Mouse (Mus musculus): ENCODE data around the gene Upk2.

The Upk2 gene

DNA sequence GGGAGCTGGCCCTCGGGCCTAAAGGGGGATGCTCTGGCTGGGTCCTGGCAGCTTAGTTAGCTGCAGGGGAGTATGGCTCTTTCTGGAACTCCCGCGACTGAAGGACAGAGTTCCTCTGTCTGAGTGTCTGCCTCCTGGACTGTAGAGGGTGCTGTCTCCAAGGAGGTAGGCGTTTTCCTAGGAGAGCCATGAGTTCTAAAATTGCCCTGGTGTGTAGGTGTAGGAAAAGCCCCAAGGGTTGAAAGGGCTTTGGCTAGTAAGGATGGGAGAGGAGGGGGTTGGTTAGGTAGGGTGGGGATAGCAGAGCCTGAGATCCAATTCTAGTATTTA lies at the start of gene Upk2:
Gene Upk2 (minus strand): TSS at position 86 of the 330 bp plus-strand sequence.
- no peak for DNase-seq (ENCODE audit: low spot score)

DNA sequence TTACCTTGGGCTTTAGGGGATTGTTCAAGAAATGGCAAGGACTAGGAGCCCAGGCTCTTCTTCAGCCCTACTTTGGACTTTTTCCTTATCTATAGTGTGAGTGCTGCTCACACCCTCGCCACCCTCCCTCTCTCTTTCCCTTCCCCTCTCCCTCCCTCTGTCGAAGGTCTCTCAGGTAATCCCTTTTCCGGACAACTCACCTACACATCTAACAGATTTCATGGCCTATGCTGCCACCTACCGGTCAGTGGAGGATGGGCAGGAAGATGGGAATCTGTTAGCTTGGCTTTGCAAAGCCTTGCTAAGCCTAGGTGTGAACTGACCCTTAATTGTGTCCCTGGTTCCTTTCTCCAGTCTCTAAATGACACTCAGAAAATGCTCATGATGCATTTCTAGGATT lies 47.2 kb upstream of the Upk2 start:
- peak; percentile 89 for DNase-seq (ENCODE audit: low spot score)

DNA sequence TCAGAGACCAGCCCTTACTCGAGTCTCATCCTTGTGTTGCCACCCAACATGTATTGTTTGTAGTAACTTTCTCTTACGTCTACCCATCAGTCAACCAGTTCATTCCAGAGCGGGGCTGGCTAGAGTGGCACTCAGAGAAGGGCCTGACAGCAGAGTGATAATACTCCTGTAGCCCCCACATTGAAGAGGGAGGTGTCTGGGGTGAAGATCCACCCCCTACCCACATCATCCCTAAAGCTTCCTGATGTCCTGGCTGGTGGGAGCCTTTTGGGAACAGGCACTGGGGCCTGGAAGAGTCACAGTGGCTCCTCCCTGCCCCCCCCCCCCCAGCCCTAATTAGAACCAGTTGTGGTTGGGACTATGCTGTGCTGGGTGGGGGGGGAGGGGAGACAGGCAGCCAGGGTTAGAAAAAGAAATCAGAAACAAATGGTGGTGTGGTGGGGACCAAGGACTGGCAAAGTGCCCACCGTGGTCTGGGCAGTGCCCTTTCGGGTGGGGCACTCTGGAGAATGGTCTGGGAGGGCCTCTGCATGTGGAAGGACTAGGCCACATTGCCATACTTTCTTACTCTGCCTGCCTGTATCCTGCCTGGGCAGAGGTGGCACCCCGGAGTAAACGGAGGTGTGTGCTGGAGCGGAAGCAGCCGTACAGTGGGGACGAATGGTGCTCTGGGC lies 46.6 kb upstream of the Upk2 start:
- no peak for DNase-seq (ENCODE audit: low spot score)

GRCm38 (mm10) chr9:44500638-44501175 lies 45.9 kb upstream of the Upk2 start:
- no peak for DNase-seq (ENCODE audit: low spot score)

DNA sequence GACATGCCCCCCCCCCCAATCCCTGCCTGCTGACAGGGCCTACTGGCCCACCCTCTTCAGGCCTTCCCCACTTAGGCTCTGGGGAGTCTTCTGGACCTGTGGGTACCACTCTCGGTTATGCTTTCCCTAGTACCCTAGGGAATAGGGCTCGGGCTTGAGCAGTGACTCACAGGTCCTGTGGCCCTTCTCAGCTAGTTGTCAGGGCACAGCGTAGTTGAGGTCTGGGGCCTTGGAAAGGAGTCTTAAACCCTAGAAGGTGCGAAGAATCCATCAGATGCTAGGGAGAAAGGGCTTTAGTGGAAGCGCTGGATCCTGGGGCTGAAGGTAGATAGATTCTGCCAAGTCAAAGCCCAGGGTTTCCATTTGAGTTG lies 45.4 kb upstream of the Upk2 start:
- DNase-seq (ENCODE audit: low spot score) = no peak

DNA sequence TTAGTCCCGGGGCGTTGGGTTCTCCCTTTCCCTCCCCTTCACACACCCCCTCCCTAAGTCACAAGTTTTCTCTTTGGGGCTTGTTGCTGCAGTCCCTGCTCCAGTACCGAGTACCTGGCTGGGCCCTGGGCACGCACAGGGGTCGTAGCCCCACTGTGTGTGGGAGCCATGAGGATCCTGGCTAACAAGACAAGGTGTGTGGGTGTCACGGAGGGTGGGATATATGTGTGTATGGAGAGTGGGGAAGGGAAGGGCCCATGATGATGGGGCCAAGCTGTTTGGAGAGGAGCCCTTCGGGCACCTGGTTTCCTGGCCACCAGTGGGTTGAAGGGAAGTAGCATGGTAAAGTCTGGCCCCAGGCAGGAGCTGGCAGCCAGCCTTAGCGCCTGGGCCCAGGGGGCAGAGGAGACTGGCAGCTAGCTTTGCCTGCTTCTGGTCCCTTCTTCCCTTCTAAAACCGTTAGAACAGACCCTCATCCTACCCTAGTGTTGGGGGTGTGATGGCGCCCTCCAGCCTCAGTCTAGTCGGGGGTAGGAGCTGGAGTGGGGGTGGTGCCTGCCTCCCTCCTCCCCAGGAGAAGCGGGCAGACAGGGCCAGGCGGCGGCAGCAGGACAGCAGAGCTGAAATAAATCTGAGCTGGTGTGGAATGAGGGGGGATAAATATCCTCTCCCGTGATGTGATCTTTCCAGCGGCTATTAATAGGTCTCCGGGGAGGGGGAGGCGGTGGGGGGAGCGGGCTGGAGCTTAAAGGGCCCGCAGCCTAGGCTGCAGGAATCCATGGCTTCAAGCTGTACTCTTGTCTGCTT lies 44.8 kb upstream of the Upk2 start:
- no peak for DNase-seq (ENCODE audit: low spot score)

DNA sequence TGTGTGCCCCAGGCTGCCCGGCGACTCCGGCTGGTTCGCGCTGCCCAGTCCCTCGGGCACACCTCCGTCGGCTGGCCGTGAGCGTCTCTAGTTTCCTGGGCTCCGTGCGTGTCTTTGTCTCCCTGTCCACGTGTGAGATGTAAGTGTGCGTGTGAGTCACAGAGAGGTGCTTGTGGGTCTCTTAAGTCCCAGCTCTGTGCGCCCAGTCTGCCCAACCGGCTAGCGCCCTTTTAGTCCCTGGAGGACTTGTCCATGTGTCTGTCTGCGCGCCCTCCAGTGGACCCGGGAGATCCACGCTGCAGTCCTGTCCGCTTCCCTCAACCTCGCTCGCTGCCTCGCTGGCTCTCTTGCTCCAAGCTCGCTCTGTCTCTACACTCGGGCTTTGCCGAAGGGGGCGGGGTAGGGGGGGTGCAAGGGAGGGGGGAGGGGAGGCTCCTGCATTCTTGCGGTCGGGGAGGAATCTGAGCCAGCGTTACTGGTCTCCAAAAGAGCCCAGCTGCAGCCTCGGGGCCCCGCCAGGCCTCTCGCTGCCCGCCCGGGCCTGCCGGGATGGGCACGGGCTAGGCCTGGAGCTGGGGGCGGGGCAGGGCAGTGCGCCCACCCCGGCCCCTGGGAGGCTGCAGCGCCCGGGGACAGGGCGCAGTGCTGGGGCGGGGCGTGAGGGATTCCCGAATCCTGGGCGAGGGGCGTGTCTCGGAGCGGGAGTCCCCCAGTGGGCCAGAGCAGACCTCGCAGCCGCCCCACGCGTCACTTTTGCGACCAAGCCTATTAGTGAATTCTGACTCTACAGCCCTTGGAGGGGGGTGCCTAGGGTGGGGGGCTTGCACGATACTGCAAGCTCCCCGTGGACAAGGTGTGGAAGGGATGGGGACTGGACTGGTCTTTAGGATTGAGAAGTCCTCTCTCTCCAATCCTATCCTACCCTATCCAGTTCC lies 43.9 kb upstream of the Upk2 start:
- DNase-seq (ENCODE audit: low spot score) = peak; percentile 85

DNA sequence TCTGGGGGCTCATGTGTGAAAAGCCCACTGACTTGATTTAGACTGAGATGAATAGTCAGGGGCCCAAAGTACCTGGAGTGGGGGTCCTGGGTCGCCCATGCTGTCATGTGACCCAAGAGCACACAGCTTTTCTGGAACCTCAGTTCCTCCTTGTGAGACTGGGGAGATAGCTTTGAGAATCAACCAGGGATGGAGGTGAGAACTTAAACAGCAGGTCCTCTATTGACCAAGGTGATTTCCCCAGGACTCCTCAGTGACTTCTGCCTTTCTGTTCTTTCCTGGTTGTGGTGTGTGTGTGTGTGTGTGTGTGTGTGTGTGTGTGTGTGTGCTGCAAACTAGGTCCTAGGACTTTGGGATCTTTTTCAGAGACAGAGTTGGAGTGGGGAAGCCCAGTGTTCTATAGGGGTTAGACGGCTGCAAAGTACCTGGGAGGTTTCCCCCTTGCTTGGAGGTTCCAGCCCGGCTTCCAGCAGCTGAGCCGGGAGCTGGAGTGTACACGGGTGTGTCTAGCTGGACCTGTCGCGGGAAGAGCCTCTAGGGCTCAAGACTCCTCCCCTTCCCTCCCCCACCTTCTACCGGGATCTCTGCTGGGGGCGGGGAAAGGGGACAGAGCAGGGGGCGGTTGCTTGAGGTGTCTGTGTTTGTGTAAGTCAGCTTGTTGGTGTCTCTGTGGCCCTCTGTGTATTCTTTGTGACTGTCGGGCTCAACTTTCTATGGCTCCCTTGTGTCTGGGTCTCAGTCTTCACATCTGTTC lies 43.0 kb upstream of the Upk2 start:
- DNase-seq (ENCODE audit: low spot score) = peak; percentile 74

DNA sequence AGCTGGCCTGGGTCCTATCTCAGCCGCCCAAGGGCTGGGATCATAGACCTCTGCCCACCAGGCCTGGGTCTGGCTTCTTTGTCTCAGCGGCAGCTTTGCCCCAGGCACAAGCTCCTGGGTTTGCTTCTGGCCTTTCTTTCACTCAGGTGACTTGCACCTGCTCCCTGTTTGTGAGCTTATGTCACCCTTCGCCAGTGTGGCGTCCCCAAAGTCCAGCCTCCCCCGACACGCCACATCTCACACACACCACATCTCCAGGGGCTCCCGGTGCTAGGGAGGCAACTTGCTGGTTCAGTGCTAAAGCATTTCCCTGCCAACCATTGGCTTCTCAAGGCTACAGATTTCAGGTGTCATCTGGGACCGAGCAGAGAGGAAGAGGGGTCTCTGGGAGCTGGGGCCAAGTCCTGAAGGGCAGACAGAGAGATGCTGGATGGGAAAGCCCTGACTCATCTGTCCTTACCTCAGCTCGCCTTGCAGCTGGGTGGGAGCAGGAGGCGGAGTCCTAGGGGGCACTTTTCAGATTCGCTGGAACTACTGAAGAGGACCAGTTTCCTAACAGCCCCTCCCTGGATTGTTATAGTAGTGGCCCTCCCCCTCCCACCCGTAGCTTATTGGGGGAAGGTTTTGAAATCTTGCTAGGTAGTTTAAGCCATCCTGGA lies 42.2 kb upstream of the Upk2 start:
- no peak for DNase-seq (ENCODE audit: low spot score)

DNA sequence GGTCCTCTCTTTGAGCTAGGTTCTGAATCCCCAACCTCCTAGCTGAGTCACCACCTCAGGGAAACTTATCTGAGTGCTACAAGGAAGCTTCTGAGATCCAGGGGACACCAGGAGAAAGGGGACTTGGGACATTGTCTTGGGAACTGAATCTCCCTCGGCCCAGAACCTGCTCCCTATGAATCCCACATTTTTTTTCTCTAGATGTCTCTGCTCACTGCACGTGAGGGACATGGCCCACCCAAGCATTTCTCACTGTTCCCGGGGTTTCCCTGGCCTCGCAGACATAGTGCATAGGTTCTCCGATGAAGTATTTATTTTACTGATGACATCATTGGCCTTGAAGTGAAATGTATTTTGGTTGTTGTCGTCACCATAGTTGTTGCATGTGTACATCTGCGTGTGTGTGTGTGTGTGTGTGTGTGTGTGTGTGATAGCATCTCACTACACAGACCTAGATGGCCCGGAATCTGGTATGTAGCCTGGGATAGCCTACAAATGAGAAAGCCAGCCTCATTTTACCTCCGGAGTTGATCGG lies 41.1 kb upstream of the Upk2 start:
- DNase-seq (ENCODE audit: low spot score) = no peak

DNA sequence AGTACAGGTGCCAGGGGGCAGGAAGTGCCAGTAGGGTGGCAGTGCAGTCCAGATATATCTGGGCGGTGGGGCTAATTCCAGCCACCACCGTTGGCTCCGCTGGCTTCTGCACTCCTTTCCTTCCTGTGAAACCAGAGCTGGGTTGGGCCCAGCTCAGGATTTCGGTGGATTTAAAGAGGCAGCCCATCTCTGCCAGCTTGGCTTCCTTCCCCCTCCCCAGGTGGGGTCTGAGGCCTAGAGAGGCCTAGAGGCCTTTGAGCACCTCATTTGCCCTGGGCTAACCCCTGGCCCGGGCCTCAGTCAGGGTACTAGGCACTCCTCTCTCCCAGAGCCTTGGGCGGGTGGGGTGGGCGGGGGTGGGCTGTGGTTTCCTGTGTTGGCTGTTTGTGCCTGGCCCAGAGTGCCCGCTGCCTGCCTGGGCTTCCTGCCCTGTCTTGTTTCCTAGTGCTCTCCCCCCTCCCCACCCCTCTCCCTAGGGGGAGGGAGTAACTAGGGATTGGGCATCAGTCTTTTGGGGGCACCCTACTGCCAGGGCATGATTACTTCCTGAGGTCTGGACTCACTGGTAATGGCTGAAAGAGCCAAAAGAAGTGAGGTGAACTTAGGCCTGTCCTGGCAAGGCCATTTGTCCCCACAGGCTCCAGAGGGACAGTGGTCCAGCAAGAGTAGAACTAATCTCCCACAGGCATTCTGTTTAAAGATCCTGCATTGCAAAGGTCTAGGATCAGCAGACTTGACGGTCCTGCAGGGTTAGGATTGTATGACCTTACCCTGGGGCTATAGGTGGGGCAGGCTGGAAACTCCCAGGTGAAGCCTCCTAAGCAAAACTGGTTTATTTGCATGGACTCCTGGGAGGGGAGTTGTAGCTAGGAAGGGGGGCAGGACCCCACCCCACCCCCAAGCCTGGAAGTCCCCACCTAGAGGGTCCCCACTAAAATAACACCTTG lies 40.4 kb upstream of the Upk2 start:
- no peak for DNase-seq (ENCODE audit: low spot score)

GRCm38 (mm10) chr9:44494261-44494862 lies 39.6 kb upstream of the Upk2 start:
- DNase-seq (ENCODE audit: low spot score) = no peak

DNA sequence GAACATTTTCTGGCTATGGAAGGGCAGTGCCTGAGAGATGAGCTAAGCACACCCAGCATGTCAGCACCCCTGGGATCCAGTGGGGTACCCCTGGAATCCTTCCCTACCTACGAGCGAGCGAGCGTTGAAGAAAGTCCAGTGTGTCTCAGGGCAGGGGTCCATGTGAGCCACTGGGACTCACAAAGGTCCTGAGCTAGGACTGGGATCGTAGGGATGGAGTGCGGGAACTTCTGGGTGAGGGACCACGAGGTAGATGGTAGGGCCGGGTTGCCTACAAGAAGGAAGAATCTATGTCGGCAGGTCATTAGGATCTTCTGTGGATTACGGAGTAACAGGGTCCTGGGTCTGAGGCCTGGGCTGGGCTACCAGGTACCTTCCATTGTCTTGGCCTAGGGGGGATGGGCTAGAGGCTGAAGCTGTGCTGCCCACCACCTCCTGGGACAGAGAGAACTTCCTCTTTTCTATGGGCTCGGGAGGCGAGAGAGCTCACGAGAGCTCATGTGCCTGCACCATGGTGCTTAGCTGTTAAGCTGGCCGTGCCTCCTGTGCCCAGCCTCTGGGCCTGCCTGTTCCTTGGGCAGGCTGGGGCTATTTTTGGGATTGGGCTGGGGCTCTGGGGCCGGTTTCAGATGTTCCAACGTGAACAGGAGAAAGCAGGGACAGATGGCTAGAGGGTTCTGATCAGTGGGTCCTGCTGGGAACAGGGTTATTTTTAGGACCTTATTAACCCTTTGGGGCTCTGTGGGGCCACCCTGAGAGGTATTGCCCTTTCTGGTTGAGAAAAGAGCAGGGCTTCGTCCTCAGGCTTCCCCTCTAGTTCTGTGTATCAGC lies 38.1 kb upstream of the Upk2 start:
- DNase-seq (ENCODE audit: low spot score) = no peak

DNA sequence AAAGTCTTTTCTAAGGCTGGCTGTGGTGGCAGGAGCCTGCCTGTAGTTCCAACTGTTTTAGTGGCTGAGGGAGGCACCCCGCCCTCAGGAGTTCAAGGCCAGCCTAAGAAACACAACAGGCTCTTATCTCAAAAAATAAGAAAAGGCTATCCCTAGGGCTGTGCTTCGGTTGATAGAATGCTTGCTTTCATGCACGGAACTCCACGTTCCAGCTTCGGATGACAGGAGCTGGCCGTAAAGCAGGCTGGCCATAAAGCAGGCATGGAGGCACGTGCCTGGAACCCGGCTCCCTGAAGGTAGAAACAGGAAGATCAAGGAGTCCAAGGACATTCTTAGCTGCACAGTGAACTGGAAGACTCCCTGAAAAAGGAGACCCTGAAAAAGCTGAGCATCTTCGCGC lies 36.6 kb upstream of the Upk2 start:
- no peak for DNase-seq (ENCODE audit: low spot score)

DNA sequence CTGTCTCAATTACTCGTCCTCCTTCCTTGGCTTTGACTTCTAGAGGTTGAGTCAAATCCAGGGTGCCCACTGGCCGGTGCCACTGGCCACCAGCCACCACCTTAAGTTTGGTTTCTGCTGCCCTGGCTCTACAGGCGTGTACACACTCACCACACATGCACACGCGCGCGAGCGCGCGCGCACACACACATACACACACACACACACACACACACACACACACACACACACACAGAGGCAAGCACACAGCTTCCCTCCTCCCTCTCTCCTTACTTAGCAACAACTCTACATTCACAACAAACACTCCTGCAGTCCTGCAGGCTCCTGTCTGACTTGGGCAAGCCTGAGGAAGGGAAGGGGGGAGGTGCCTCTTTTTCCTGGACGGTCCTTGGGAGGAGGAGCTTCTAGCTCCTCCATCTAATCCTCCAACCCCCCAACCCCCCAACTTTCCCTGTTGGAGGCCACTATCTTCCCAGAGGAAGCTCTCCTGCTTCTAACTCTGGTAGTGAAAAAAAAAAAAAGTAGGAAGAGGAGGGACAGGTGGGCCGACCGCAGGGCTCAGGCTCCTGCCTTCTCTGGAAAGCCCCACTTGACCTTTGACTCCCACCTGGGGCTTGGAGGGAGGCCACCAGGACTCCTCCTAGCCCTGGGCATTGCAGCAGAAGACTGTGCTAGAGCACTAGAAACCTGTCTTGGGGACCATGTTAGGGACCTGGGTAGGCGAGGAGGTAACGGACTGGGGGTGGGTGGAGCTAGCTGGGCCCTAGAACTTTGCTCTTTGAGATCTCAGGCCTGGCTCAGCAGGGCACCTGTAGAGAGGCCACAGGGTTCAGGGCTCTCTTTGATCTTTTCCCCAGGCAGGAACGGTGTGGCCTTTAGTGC lies 35.6 kb upstream of the Upk2 start:
- no peak for DNase-seq (ENCODE audit: low spot score)

DNA sequence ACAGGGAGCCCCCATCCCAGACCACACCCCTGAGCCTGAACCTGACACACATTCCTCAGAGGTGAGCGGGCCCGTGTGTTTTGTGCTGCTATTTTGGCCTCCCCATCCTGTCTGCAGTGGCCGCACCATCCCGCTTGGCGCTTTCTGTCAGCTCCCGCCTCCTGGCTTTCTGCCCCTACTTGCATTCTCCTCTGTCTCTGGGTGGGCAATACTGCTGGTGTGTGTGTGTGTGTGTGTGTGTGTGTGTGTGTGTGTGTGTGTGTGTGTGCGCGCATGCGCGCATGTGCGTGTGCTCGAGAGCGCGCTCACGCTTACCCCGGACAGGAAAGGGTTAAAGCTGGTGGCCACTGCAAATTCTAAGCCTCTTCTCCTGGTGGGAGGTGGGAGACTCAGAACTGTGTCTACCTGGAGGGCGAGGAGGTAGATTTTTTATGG lies 34.9 kb upstream of the Upk2 start:
- DNase-seq (ENCODE audit: low spot score) = peak; percentile 62

- peak; percentile 75 for DNase-seq (ENCODE audit: low spot score)
Measured at GRCm38 (mm10) chr9:44488855-44489381, 34.1 kb upstream of the Upk2 start.

Data from urinary bladder, postnatal 14 days (tissue).